Mouse (Mus musculus) R1 (cell line): ENCODE results near the gene Klc2.
A peak's percentile ranks its signal among the peaks of the same experiment; 100 is the strongest.
"Not testable (repeated sequence)": the region's sequence is repeated elsewhere in the genome, so short reads cannot be mapped to it uniquely, and the experiment has no call there.

ENCODE experiments used
- DNase-seq: peaks from one replicate; pipeline ENCODE4 v3.0.0-alpha.2; 2018; ENCODE audit warnings: low read depth, low spot score

Klc2 gene

DNA sequence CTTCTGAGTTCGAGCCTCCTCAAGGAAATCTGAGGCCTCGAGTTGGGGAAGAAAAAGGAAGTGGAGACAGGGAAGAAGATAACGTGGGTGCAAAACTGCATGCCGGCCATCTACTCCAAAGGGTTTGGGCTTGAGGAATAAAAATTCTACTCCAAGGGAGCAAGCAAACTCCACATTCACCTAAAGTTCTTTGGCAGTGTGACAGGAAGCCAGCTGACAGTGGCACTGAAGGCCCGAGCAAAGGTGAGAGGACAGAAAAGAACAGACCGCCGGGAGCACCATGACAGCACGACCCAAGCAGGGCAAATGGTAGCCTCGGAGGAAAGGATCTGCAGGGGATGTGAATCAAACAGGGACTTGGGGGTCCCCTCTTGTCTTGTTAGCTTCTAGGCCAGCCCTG, 12.3 kb downstream of the Klc2 start:
- no peak for DNase-seq

- DNase-seq = peak; percentile 59
These were observed 19.8 kb downstream of the Klc2 start, which contains the start of gene Cnih2 for GRCm38 (mm10) chr19:5098363-5099143. TSS of gene Cnih2 (minus strand) at chr19:5098521.

DNA sequence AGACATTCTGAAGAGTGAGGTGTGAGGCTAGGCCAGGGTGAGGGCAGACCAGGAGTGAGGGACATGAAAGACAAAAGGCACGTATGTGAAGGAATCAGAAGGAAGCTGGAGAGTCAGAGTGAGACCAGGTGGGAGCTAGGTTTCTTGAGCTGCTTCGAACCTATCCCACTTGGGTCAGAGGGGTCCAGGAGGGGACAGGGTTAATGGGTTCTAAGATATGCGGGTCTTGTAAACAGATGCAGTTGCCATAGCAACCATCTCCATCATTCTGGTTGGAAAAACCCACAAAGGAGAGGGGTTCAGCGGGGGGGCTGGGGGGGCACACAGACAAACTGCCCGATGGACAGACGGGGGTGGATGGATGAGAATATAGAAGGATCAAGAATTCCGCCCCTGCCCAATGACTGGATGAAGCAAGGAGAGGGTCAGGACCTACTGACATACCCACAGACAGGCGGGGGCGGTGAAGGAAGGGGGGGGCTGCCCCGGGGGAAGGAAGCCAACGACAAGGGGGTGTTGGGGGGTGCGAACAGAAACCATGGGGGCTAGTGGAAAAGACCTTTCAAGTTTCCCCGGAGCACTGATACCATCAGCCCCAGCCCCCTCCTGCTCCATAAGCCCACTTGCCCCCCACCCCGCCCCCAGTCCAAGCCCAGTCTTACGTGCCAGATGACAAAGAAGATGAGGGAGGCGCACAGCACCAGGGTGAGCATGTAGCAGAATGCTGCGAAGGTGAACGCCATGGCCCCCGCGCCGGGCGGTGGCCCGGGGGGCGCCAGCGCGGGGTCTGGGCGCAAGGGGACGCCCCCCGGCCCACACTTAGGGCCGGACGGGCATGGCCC, 20.6 kb downstream of the Klc2 start:
- DNase-seq = no peak

GRCm38 (mm10) chr19:5095887-5096474, 22.4 kb downstream of the Klc2 start:
- no peak for DNase-seq

DNA sequence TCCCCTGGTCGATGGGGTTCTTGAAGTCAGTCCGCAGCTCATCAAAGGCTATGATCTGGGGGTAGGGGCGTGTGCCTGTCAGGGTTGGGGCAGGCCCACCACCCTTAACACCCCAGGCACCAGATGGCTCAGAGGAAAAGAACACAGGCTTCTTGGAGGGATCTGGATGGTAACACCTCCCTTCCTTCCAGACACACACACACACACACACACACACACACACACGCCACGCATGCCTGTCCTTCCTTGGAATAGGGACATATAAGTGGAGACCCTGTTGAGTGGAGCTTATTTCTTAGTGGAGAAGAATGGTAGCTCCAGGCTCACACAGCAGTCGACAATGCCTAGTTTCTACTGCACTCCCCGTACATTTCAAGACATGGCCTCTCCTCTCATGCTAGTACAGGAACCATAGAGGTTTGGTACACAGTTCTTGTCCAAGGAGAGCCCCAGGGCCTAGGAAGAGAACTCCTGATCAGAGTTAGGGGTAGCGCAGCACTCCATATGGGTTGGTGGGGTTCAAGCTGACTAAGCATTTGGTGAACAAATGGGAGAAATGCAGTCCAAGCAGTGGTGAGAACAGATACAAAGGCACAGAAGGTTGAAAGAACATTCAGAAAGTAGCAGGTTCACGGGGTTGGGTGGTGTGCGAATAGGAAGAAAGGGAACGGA, 23.5 kb downstream of the Klc2 start:
- no peak for DNase-seq

- DNase-seq = peak; percentile 97
These were observed 24.1 kb downstream of the Klc2 start for GRCm38 (mm10) chr19:5094243-5094632.

- DNase-seq = no peak
These were observed 24.7 kb downstream of the Klc2 start for GRCm38 (mm10) chr19:5093481-5094242.

- no peak for DNase-seq
These were observed 26.3 kb downstream of the Klc2 start for GRCm38 (mm10) chr19:5092083-5092482.

DNA sequence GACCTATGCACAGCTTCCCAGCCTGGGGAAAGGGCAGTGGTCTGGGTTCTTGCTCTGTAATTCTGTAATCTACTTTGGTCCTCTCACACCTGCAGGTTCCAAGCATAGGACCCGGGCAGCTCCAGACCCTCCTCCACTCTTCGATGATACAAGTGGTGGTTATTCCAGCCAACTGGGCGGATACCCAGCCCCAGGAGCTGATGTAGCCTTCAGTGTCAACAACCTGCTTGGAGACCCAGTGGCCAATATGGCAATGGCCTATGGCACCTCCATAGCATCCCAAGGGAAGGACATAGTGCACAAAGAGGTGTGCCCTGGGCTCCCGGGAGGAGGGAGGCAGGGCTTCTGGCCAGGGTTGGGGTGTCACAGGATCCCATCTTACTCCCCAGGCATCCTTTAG, 29.0 kb downstream of the Klc2 start:
- DNase-seq = no peak

DNA sequence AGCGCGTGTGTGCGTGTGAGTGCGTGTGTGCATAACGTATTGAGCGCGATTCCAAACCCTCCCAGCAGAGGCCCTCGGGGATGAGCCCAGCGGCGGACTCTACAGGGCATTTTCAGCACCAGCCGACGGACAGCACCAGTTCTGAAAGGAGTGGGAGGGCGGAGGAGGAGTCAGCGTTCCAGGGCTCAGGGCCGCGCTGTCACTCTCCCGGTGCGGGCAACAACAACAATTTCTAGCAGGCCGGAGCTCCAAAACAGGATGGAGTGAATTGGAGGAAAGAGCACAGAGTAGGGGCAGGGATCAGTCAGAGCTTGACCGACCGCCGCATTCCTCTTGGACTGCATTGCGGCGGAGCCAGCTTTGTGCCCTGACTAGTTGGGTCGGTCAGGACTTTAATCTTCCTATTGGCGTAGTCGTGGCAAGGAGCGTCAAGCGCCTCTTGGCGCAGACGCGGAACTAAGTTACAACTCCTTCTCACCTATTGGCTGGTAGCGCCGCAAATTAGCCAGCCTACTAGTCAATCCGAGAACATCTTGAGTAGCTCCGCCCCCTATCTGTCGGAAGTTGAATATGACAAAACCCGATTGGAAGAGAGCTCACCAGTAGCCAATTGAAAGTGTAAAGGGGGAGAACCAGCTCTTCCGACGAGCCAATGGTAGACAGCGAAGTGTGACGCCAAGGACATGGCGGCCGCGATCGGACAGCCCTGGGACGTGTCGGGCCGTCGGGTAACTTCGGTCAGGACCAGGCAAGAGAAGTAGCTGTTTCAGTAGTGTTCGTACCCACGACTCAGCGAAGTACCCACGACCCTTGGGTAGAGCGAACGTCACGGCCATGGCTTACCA, 30.3 kb downstream of the Klc2 start, which contains the start of gene Yif1a:
Gene Yif1a (plus strand): TSS at position 655 of the 845 bp plus-strand sequence.
- DNase-seq = peak; percentile 100

DNA sequence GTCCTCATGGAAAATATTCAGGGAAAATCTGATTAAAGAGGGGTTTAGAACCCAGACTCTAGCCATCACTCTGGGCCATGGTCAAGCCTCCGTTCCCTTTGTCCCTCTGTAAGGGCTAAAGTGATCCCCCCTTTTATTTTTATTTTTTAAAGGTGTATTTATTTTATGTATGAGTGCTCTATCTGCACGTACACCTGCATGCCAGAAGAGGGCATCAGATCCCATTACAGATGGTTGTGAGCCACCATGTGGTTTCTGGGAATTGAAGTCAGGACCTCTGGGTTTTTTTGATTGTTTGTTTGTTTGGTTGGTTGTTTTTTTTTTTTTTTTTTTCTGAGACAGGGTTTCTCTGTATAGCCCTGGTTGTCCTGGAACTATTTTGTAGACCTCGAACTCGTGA, 31.8 kb downstream of the Klc2 start:
- not testable (repeated sequence) for DNase-seq

DNA sequence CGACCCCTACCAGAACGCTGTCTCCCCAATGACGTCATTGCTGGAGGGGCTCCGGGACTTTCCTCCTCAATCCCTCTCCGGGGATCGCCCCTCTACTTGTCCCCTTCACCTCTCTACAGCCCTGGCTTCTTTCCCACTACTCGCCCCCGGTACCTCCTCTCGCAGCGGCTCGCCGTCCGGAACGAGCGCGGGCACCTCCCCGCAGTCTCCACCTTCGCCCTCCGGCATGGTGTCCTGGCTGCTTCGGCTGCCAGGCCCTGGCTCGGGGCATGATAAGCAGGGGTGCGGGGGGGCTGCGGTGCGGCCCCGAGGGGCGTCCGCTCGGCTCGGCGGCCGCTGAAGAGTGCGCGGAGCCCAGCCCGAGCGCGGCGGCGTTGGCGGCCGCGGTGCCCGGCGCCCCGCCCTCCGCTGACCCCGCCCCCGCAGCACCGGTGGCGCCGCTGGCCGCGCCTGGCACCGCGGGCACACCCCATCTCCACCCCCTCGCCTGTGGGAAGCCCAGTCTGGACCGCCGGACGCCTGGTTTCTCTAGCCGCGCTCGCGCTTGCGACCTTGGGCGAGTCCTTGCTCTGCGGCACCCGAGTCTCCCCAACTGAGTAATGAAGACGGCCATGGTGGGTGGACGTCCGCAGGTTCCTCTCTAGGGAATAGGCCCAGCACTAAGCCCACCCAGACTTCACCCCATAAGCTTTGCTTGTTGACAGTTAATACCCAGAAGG, 33.1 kb downstream of the Klc2 start, which contains the start of gene Tmem151a:
Gene Tmem151a (minus strand): TSS at position 387 of the 719 bp plus-strand sequence.
- DNase-seq = no peak

DNA sequence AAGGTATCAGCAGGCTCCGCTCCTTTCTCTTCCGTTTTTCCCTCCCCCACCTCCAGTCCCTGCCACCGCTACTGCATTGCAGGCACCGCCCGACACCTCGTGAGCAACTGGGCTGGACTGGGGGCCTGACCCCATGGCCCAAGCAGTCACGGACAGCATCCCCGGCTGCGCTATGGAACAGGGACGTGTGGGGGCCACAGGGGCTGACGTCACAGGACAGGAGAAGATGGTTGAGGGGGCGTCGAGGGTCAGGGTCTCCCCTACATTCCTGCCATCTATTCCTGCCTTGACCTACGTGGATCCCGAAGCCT, 33.6 kb downstream of the Klc2 start:
- DNase-seq = no peak

GRCm38 (mm10) chr19:5083961-5084833, 34.2 kb downstream of the Klc2 start:
- DNase-seq = no peak

GRCm38 (mm10) chr19:5082596-5082995, 35.8 kb downstream of the Klc2 start:
- no peak for DNase-seq

GRCm38 (mm10) chr19:5082005-5082404, 36.4 kb downstream of the Klc2 start:
- DNase-seq = no peak

DNA sequence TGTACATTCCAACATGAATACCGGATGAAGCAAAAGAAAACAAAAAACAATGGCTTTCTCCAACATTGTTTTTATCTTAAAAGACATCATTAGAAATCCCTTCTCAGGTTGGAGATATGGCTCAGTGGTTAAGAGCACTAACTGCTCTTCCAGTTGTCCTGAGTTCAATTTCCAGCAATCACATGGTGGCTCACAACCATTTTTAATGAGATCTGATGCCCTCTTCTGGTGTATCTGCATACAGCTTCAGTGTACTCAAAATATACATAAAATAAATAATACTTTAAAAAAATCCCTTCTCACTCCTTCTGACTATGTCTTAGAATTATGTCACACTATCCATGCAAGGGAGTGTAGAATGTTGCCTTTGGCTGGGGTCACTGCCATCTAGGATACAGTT, 39.1 kb downstream of the Klc2 start:
- no peak for DNase-seq

GRCm38 (mm10) chr19:5073518-5073917, 44.8 kb downstream of the Klc2 start:
- no peak for DNase-seq
